Mouse (Mus musculus) skeletal muscle tissue, adult 2 months (tissue): ENCODE data around the gene Haao.

Experiments
- DNase-seq: peaks from one replicate; pipeline ENCODE4 v3.0.0-alpha.2; 2012; ENCODE audit warnings: low read depth, low spot score

Haao gene

GRCm38 (mm10) chr17:83834120-83834519 is 13.6 kb downstream of the Haao start:
- DNase-seq: no peak

- no peak for DNase-seq
Measured at GRCm38 (mm10) chr17:83830616-83831292, 17.0 kb downstream of the Haao start.

GRCm38 (mm10) chr17:83829356-83829755 is 18.4 kb downstream of the Haao start:
- DNase-seq: no peak

- no peak for DNase-seq
Measured at GRCm38 (mm10) chr17:83823835-83824234, 23.9 kb downstream of the Haao start.

GRCm38 (mm10) chr17:83821876-83822275 is 25.9 kb downstream of the Haao start:
- no peak for DNase-seq

- DNase-seq: no peak
Measured at GRCm38 (mm10) chr17:83820701-83821100, 27.1 kb downstream of the Haao start.

GRCm38 (mm10) chr17:83819503-83819902 is 28.3 kb downstream of the Haao start:
- DNase-seq: no peak

GRCm38 (mm10) chr17:83816996-83817395 is 30.8 kb downstream of the Haao start:
- DNase-seq: no peak

- DNase-seq: no peak
Measured at GRCm38 (mm10) chr17:83813050-83813449, 34.7 kb downstream of the Haao start.

GRCm38 (mm10) chr17:83812200-83812944 is 35.4 kb downstream of the Haao start:
- DNase-seq: no peak

- no peak for DNase-seq
Measured at GRCm38 (mm10) chr17:83810285-83810684, 37.5 kb downstream of the Haao start.

- no peak for DNase-seq
Measured at GRCm38 (mm10) chr17:83809197-83809829, 38.5 kb downstream of the Haao start.

GRCm38 (mm10) chr17:83808476-83809098 is 39.2 kb downstream of the Haao start:
- DNase-seq: no peak

GRCm38 (mm10) chr17:83807778-83808398 is 39.9 kb downstream of the Haao start:
- DNase-seq: peak; percentile 58

GRCm38 (mm10) chr17:83807345-83807744 is 40.4 kb downstream of the Haao start:
- DNase-seq: no peak

- no peak for DNase-seq
Measured at GRCm38 (mm10) chr17:83805078-83805477, 42.7 kb downstream of the Haao start.

GRCm38 (mm10) chr17:83803987-83804386 is 43.8 kb downstream of the Haao start:
- no peak for DNase-seq

- no peak for DNase-seq
Measured at GRCm38 (mm10) chr17:83799506-83800050, 48.2 kb downstream of the Haao start.

GRCm38 (mm10) chr17:83795121-83795520 is 52.6 kb downstream of the Haao start:
- DNase-seq: no peak

GRCm38 (mm10) chr17:83792388-83792787 is 55.4 kb downstream of the Haao start:
- no peak for DNase-seq

GRCm38 (mm10) chr17:83790158-83790557 is 57.6 kb downstream of the Haao start:
- DNase-seq: no peak
